Mouse (Mus musculus): Measurements from ENCODE around the gene Angel1. TPM values are rescaled to one million over a fixed set of nuclear protein-coding genes. Genes with fewer than 3 reads are reported as not detected.

The Angel1 gene
- polyA plus RNA-seq, 1 experiment from 2014 or later, result 9.9 TPM

DNA sequence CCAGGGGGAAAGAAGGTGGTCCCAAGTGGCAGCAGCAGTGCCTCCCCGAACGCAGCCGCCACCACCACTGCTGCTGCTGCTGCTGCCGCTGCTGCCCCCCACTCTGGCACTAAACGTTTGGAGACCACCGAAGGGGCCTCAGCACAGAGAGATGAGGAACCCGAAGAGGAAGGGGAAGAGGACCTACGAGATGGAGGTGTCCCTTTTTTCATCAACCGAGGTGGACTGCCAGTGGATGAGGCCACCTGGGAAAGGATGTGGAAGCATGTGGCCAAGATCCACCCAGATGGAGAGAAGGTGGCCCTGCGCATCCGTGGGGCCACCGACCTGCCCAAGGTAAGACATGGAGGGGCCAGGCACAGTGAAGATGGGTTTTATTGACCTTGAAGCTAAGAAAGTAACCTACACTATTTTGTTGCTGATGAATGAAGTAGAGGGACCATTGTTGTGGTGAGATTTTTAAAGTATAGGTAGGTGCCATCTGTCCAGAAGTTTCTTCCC, 46.2 kb downstream of the Angel1 start:
- ATAC-seq (ENCODE audit: insufficient number of reproducible peaks, low FRiP score, low TSS enrichment, low read depth) (no peak), DNase-seq (ENCODE audit: low spot score) (no peak)
- peak overlapping the region; percentile 93 for H3K4me2 ChIP-seq (ENCODE audit: low read depth, severe bottlenecking)
- H3K9ac ChIP-seq (ENCODE audit: low read length), result peak overlapping the region; percentile 86; the same call in 1 of the 2 replicates
- H3K27ac ChIP-seq (replicated peaks; ENCODE audit: low read depth, low read length), result no peak overlapping the region
- H3K9me3 ChIP-seq (ENCODE audit: control insufficient read depth, low read length), result no peaks in the 10 kb centered on the region
- H3K4me3 ChIP-seq (ENCODE audit: low read depth, low read length), result peak overlapping the region; percentile 62
- H3K36me3 ChIP-seq (ENCODE audit: control insufficient read depth, insufficient read depth, low read length), result no peaks in the 10 kb centered on the region
- no peaks in the 10 kb centered on the region for H3K27me3 ChIP-seq (ENCODE audit: control insufficient read depth, insufficient read depth, low read length)
- peaks cover 7% of the 10 kb centered on the region; the same call in 1 of the 2 replicates for H3K4me1 ChIP-seq (ENCODE audit: control insufficient read depth, insufficient read depth, low read length)
- WGBS, result 28% methylated on average over 12 of the region's 12 CpGs

DNA sequence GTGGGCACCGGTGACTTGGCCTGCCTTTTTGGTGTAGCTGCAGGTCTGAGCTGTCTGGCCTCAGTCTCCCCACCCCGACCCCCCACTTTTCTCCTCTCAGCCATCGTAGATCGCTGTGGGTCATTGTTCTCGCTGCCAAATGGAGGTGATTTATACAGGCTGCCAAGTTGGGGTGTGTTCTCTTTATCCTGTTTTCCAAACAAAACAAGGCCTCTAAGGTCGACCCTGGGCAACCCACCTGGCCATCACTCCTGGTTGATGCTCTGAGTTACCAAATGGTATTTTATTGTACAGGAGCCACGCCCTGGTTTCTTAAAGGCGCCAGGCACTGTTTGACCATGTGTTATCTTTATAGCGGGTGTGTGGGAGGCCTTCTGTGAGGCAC, 46.7 kb downstream of the Angel1 start:
- Histone ChIP-seq H3K4me1 (ENCODE audit: control insufficient read depth, insufficient read depth, low read length) (peaks cover 7% of the 10 kb centered on the region; the same call in 1 of the 2 replicates), H3K9ac (ENCODE audit: low read length) (peak overlapping the region; percentile 86), H3K36me3 (ENCODE audit: control insufficient read depth, insufficient read depth, low read length) (no peaks in the 10 kb centered on the region), H3K4me2 (ENCODE audit: low read depth, severe bottlenecking) (peak overlapping the region; percentile 93), H3K27me3 (ENCODE audit: control insufficient read depth, insufficient read depth, low read length) (no peaks in the 10 kb centered on the region), H3K27ac (replicated peaks; ENCODE audit: low read depth, low read length) (peak overlapping the region; percentile 58; the same call in 1 of the 2 replicates), H3K9me3 (ENCODE audit: control insufficient read depth, low read length) (no peaks in the 10 kb centered on the region), H3K4me3 (ENCODE audit: low read depth, low read length) (peak overlapping the region; percentile 62)
- 3% methylated on average over 9 of the region's 9 CpGs for WGBS
- DNase-seq (ENCODE audit: low spot score) (peak; percentile 44), ATAC-seq (ENCODE audit: insufficient number of reproducible peaks, low FRiP score, low TSS enrichment, low read depth) (no peak)

DNA sequence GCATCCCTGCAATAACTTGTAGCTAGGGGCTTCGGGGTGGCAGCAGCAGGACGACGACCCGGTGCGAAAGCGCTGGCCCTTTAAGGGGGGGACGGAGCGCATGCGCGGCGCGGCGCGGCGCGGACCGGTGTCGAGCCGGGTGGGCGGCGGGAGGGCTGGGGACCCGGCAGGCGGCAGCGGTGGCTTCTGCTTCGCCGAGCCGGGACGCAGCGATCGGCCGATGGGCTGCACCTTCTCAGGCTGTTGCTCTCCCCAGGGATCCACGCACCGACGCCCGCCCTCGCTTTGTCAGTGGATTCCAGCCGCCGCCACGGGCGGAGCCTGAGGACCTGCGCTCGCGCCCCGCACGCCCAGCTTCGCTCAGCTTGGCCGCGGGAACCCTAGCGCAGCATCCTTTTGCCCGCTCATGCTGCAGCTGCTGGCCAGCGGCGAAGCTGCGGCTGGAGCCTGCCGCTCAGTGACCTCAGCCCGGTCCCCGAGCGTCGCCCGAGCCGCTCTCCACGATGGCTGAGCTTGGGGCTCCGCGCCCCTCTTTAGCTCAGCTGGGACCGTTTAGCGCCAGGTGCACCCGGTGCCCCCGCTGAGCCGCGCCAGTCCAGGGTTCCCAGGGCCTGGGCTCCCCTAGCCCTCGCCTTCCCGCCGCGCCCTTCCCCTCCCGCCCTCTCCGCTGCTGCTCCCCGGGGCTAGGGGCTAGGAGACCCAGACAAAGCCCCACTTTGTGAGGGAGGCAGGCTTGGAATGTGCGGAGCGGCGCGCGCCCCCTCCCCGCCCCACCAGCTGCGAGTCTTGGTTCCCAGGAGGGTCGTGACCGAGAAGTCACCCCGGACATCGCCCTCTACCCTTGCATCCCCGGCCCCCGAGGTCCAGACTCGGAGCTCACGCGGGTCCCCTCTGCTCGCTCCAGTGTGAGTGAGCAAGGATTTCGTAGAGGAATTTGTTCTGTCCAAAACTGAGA, 47.4 kb downstream of the Angel1 start, which contains the start of gene Vash1:
Gene Vash1, plus strand, starts transcription at position 110 of the 955 bp plus-strand sequence.
- peak; percentile 84 for DNase-seq (ENCODE audit: low spot score)
- Histone ChIP-seq H3K4me2 (ENCODE audit: low read depth, severe bottlenecking) (peak within 1 kb of the TSS; percentile 93), H3K4me3 (ENCODE audit: low read depth, low read length) (peak within 1 kb of the TSS; percentile 62), H3K27ac (replicated peaks; ENCODE audit: low read depth, low read length) (peak within 1 kb of the TSS; percentile 58), H3K36me3 (ENCODE audit: control insufficient read depth, insufficient read depth, low read length) (no peaks in the 10 kb centered on the region), H3K9me3 (ENCODE audit: control insufficient read depth, low read length) (no peaks in the 10 kb centered on the region), H3K4me1 (ENCODE audit: control insufficient read depth, insufficient read depth, low read length) (peaks cover 7% of the 10 kb centered on the region; the same call in 1 of the 2 replicates), H3K9ac (ENCODE audit: low read length) (peak within 1 kb of the TSS; percentile 86), H3K27me3 (ENCODE audit: control insufficient read depth, insufficient read depth, low read length) (no peaks in the 10 kb centered on the region)
- under 1% methylated on average over 72 of the region's 94 CpGs for WGBS
- ATAC-seq (ENCODE audit: insufficient number of reproducible peaks, low FRiP score, low TSS enrichment, low read depth), result peak; percentile 67

DNA sequence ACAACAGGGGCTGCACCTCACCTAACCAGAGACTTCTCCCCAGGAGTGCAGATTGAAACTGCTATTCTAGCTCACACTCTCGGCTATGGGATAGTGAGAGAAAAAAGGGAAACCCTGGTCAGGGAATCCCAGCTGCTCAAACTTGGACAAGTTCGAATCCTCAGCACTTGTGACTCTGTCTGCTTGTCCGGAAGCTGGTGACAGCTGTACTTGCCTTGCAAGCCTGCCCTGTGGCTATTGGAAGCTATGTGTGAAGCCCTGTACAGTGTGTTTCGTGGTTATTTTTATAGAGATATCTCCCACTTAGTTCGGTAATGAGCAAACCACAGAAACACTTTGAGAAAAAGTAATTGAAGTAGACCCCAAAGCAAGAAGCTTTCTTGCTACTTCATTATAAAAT, 53.8 kb downstream of the Angel1 start:
- WGBS, result 77% methylated on average over 5 of the region's 5 CpGs
- ATAC-seq (ENCODE audit: insufficient number of reproducible peaks, low FRiP score, low TSS enrichment, low read depth), result no peak

DNA sequence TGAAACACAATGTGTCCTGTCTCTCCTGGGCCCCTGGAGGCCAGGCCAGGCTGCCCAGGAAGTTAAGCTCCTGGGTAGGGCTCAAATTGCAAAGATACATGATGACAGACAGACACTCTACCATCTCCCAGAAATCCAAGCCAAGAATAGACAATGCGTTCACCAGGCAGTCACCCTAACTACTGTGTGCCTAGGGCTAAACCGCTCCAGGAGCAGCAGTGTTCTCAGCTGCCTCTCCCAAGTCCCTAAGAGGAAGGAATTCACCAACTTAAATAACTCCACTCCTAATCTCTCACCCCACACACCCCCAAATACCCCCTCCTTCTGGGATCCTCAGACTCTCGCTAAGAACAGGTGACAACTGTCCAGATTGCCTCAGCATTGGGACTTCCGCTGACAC, 54.2 kb downstream of the Angel1 start:
- DNase-seq (ENCODE audit: low spot score), result no peak
- no peaks in the 10 kb centered on the region for H3K36me3 ChIP-seq (ENCODE audit: control insufficient read depth, insufficient read depth, low read length)
- H3K9ac ChIP-seq (ENCODE audit: low read length), result no peak overlapping the region
- no peak overlapping the region for H3K4me2 ChIP-seq (ENCODE audit: low read depth, severe bottlenecking)
- no peaks in the 10 kb centered on the region for H3K4me1 ChIP-seq (ENCODE audit: control insufficient read depth, insufficient read depth, low read length)
- no peak overlapping the region for H3K27ac ChIP-seq (replicated peaks; ENCODE audit: low read depth, low read length)
- no peak for ATAC-seq (ENCODE audit: insufficient number of reproducible peaks, low FRiP score, low TSS enrichment, low read depth)
- H3K27me3 ChIP-seq (ENCODE audit: control insufficient read depth, insufficient read depth, low read length), result no peaks in the 10 kb centered on the region
- no peaks in the 10 kb centered on the region for H3K9me3 ChIP-seq (ENCODE audit: control insufficient read depth, low read length)
- WGBS, result 85% methylated on average over 4 of the region's 4 CpGs
- H3K4me3 ChIP-seq (ENCODE audit: low read depth, low read length), result no peak overlapping the region

More for the DNA sequence above, 53.8 kb downstream of the Angel1 start:
- Histone ChIP-seq H3K27me3 (ENCODE audit: control insufficient read depth, insufficient read depth, low read length) (no peaks in the 10 kb centered on the region), H3K9ac (ENCODE audit: low read length) (no peak overlapping the region), H3K4me1 (ENCODE audit: control insufficient read depth, insufficient read depth, low read length) (no peaks in the 10 kb centered on the region), H3K9me3 (ENCODE audit: control insufficient read depth, low read length) (no peaks in the 10 kb centered on the region), H3K4me2 (ENCODE audit: low read depth, severe bottlenecking) (no peak overlapping the region), H3K4me3 (ENCODE audit: low read depth, low read length) (no peak overlapping the region), H3K36me3 (ENCODE audit: control insufficient read depth, insufficient read depth, low read length) (no peaks in the 10 kb centered on the region), H3K27ac (replicated peaks; ENCODE audit: low read depth, low read length) (no peak overlapping the region)
- no peak for DNase-seq (ENCODE audit: low spot score)

DNA sequence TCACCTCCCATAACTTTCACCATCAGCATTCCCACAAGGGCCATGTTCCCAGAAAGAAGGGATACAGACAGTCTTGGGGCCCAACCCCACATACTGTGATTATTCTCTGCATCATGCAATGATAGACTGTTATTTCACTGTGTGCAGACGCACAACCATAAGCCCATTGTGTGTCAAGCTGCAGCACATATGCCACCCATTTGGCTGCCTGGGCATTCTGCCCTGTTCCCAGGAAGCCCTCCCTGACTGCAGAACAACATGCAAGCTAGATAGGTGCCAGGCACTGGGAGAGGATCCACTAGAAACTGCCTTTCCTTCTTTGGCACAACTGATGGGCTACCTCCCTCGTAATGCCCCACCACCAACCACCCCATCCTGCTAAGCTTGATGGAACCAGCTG, 57.9 kb downstream of the Angel1 start:
- ATAC-seq (ENCODE audit: insufficient number of reproducible peaks, low FRiP score, low TSS enrichment, low read depth) (no peak), DNase-seq (ENCODE audit: low spot score) (no peak)
- H3K4me3 ChIP-seq (ENCODE audit: low read depth, low read length), result no peak overlapping the region
- H3K27ac ChIP-seq (replicated peaks; ENCODE audit: low read depth, low read length), result no peak overlapping the region
- WGBS, result 92% methylated on average over 2 of the region's 2 CpGs
- H3K27me3 ChIP-seq (ENCODE audit: control insufficient read depth, insufficient read depth, low read length), result no peaks in the 10 kb centered on the region
- H3K9me3 ChIP-seq (ENCODE audit: control insufficient read depth, low read length), result no peaks in the 10 kb centered on the region
- H3K36me3 ChIP-seq (ENCODE audit: control insufficient read depth, insufficient read depth, low read length), result no peaks in the 10 kb centered on the region
- H3K4me1 ChIP-seq (ENCODE audit: control insufficient read depth, insufficient read depth, low read length), result no peaks in the 10 kb centered on the region
- no peak overlapping the region for H3K4me2 ChIP-seq (ENCODE audit: low read depth, severe bottlenecking)
- no peak overlapping the region for H3K9ac ChIP-seq (ENCODE audit: low read length)

DNA sequence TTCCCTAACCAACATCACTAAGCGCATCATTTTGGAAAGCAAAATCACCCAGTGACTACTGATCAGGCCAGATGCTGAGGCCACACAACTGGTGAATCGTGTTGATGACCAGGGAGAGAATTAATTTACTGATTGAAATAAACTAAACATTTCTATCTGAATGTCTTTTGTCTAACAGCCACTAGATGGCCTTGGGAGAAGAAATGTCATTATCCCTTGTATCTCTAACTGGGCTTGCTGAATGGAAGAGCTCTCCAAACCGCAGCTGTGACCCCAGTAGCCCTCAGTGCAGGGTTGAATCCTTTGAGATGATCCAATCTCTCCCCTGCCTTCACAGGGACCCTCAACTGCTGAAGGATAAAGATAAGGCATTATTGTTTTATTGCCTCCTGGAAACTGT, 60.6 kb downstream of the Angel1 start:
- no peak overlapping the region for H3K27ac ChIP-seq (replicated peaks; ENCODE audit: low read depth, low read length)
- H3K9me3 ChIP-seq (ENCODE audit: control insufficient read depth, low read length), result no peaks in the 10 kb centered on the region
- no peak for DNase-seq (ENCODE audit: low spot score)
- H3K27me3 ChIP-seq (ENCODE audit: control insufficient read depth, insufficient read depth, low read length), result no peaks in the 10 kb centered on the region
- WGBS, result 66% methylated on average over 3 of the region's 3 CpGs
- no peak overlapping the region for H3K9ac ChIP-seq (ENCODE audit: low read length)
- H3K4me1 ChIP-seq (ENCODE audit: control insufficient read depth, insufficient read depth, low read length), result no peaks in the 10 kb centered on the region
- H3K36me3 ChIP-seq (ENCODE audit: control insufficient read depth, insufficient read depth, low read length), result no peaks in the 10 kb centered on the region
- H3K4me2 ChIP-seq (ENCODE audit: low read depth, severe bottlenecking), result no peak overlapping the region
- H3K4me3 ChIP-seq (ENCODE audit: low read depth, low read length), result no peak overlapping the region
- ATAC-seq (ENCODE audit: insufficient number of reproducible peaks, low FRiP score, low TSS enrichment, low read depth), result no peak

DNA sequence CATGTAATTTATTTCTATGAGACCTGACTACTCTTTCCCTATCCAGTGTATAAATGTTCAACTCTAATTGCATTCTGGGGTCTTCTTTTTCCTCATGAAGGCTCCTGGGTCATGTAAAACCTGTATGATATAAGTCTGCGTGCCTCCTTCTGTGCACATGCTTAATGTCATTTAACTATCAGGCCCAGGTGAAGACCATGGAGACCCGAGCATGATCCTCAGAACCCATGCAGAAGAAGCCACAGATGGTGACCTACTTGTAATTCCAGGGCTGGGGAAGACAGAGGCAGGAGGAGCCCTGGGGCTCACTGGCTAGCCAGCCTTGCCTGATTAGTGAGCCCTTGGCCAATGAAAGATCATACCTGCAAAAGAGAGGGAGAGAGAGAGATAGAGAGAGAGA, 65.8 kb downstream of the Angel1 start:
- DNase-seq (ENCODE audit: low spot score), result no peak

More for the DNA sequence above, 65.8 kb downstream of the Angel1 start:
- Histone ChIP-seq H3K9ac (ENCODE audit: low read length) (no peak overlapping the region), H3K36me3 (ENCODE audit: control insufficient read depth, insufficient read depth, low read length) (no peaks in the 10 kb centered on the region), H3K9me3 (ENCODE audit: control insufficient read depth, low read length) (no peaks in the 10 kb centered on the region), H3K27ac (replicated peaks; ENCODE audit: low read depth, low read length) (no peak overlapping the region), H3K4me1 (ENCODE audit: control insufficient read depth, insufficient read depth, low read length) (no peaks in the 10 kb centered on the region), H3K4me2 (ENCODE audit: low read depth, severe bottlenecking) (no peak overlapping the region), H3K4me3 (ENCODE audit: low read depth, low read length) (no peak overlapping the region), H3K27me3 (ENCODE audit: control insufficient read depth, insufficient read depth, low read length) (no peaks in the 10 kb centered on the region)
- no peak for ATAC-seq (ENCODE audit: insufficient number of reproducible peaks, low FRiP score, low TSS enrichment, low read depth)
- 72% methylated on average over 2 of the region's 2 CpGs for WGBS

Data from limb, embryonic 11.5 days (tissue).